Mouse (Mus musculus): ENCODE data around the gene Metrnl. TPM values are rescaled to one million over a fixed set of nuclear protein-coding genes. Genes with fewer than 3 reads are reported as not detected.
"Not testable (repeated sequence)": the region's sequence is repeated elsewhere in the genome, so short reads cannot be mapped to it uniquely, and the experiment has no call there.

Gene Metrnl
- polyA plus RNA-seq (2016; fragmentation: Nextera tagmentation; extraction: Ambion mirVana) = 12.8 TPM in 2 replicates

DNA sequence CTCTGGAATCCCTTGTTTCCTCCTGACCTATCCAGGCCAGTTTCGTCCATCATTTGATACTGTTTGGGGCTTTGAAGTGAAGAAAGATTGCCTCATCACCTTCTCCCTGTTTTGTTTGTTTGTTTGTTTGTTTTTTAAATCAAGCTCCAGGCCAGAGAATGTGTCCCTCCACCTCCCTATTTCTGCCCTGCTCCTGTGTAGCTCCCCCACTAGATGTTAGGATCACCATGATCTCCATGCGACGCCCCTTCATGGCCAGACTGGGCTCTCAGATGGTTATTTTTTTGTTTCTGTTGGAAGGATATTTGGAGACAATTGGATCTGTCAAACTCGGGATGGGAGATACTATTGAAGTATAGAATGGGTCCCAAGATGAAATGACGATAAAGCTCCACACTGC, at the start of gene Metrnl:
Gene Metrnl (plus strand): TSS at position 301 of the 400 bp plus-strand sequence.
- no peaks in the 10 kb centered on the region for H3K9me3 ChIP-seq (replicated peaks)
- H3K27me3 ChIP-seq (ENCODE audit: low read depth, poor library complexity, severe bottlenecking) = peaks cover 56% of the 10 kb centered on the region
- H3K4me3 ChIP-seq = peak within 1 kb of the TSS; percentile 80
- DNase-seq (ENCODE audit: low spot score) = no peak
- peaks cover 27% of the 10 kb centered on the region for H3K4me1 ChIP-seq
- 85% methylated on average over 5 of the region's 5 CpGs for WGBS
- H3K27ac ChIP-seq (replicated peaks) = peak within 1 kb of the TSS; percentile 74
- H3K36me3 ChIP-seq = no peaks in the 10 kb centered on the region

GRCm38 (mm10) chr11:121651556-121651955, 49.8 kb upstream of the Metrnl start:
- no peak overlapping the region for H3K27ac ChIP-seq (replicated peaks)
- H3K27me3 ChIP-seq (ENCODE audit: low read depth, poor library complexity, severe bottlenecking) = no peaks in the 10 kb centered on the region
- H3K4me3 ChIP-seq = no peak overlapping the region
- H3K36me3 ChIP-seq = 0 out of 2 replicates have a peak, but pooled peaks cover 6% of the 10 kb centered on the region
- peaks cover 8% of the 10 kb centered on the region; the same call in 1 of the 2 replicates for H3K4me1 ChIP-seq
- no peaks in the 10 kb centered on the region for H3K9me3 ChIP-seq (replicated peaks)
- WGBS = 93% methylated on average over 9 of the region's 9 CpGs
- no peak for DNase-seq (ENCODE audit: low spot score)

- Histone ChIP-seq H3K4me3 (no peak overlapping the region), H3K27ac (replicated peaks) (no peak overlapping the region), H3K36me3 (0 out of 2 replicates have a peak, but pooled peaks cover 5% of the 10 kb centered on the region), H3K9me3 (replicated peaks) (no peaks in the 10 kb centered on the region), H3K27me3 (ENCODE audit: low read depth, poor library complexity, severe bottlenecking) (no peaks in the 10 kb centered on the region), H3K4me1 (peaks cover 8% of the 10 kb centered on the region; the same call in 1 of the 2 replicates)
- DNase-seq (ENCODE audit: low spot score) = no peak
- WGBS = 91% methylated on average over 5 of the region's 5 CpGs
Measured at GRCm38 (mm10) chr11:121651983-121652382, 49.4 kb upstream of the Metrnl start.

DNA sequence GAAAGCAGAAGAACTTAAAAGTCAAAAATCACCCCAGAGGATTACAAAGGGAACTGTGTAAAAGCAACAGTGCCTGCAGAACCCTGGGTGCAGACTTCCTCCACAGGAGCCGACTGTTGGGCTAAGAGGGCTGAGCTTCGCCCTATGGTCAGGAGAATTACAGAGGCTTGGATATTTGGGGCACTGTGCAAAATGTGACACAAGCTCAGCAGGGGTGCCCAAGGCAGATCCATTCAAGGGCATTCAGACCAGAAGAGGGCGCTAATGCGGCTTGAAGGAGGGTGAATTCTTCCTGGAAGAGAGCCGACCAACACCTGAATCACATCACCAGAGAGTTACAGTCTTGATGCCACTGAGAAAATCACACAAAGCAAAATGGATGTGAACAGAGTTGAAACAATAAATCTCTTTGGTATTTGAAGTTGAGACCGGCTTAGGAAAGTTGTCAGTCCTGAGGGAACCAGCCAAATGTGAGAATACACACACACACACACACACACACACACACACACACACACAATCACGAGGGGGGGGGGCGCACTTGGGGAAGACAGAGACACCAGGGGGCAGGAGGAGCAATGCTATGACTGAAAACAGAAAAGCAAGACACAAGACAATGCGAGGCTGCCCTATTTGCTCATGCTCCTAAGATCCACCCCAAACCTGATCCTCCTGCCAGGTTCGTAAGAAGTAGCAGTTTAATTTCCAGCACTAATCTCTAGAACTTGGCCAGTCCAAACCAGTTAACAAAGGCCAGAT, 48.6 kb upstream of the Metrnl start:
- Histone ChIP-seq H3K4me1 (peaks cover 8% of the 10 kb centered on the region; the same call in 1 of the 2 replicates), H3K4me3 (no peak overlapping the region), H3K27me3 (ENCODE audit: low read depth, poor library complexity, severe bottlenecking) (no peaks in the 10 kb centered on the region), H3K36me3 (0 out of 2 replicates have a peak, but pooled peaks cover 3% of the 10 kb centered on the region), H3K27ac (replicated peaks) (peak overlapping the region; percentile 47; the same call in 1 of the 2 replicates), H3K9me3 (replicated peaks) (no peaks in the 10 kb centered on the region)
- DNase-seq (ENCODE audit: low spot score) = peak; percentile 39
- WGBS = 56% methylated on average over 10 of the region's 10 CpGs

DNA sequence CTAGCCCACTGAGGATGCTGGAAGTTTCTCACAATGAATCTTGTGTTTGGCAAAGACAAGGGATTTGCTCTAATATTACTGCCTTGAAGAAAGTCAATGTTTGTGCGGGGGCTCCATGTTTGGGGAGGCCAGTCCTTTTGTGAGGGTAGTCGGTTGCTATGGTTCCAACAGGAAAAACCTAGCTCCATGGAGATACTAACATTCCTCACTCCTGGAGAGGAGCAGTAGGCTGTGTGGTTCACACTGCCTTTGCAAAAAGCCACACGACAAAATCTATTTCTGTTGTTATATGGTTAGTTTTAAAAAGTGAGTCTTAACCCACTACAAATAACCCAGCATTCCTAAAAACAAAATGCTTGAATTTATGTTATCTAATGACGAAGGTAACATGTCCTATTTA, 47.7 kb upstream of the Metrnl start:
- H3K36me3 ChIP-seq = 0 out of 2 replicates have a peak, but pooled peaks cover 3% of the 10 kb centered on the region
- WGBS = 75% methylated on average over 4 of the region's 4 CpGs
- H3K9me3 ChIP-seq (replicated peaks) = no peaks in the 10 kb centered on the region
- H3K27ac ChIP-seq (replicated peaks) = no peak overlapping the region
- H3K4me3 ChIP-seq = no peak overlapping the region
- no peaks in the 10 kb centered on the region for H3K27me3 ChIP-seq (ENCODE audit: low read depth, poor library complexity, severe bottlenecking)
- no peak for DNase-seq (ENCODE audit: low spot score)
- peaks cover 8% of the 10 kb centered on the region; the same call in 1 of the 2 replicates for H3K4me1 ChIP-seq

- 88% methylated on average over 9 of the region's 9 CpGs for WGBS
Measured at GRCm38 (mm10) chr11:121654406-121654945, 46.9 kb upstream of the Metrnl start.

GRCm38 (mm10) chr11:121655166-121655806, 46.1 kb upstream of the Metrnl start:
- Histone ChIP-seq H3K36me3 (peaks cover 7% of the 10 kb centered on the region; the same call in 1 of the 2 replicates), H3K4me3 (no peak overlapping the region), H3K4me1 (peaks cover 8% of the 10 kb centered on the region; the same call in 1 of the 2 replicates), H3K9me3 (replicated peaks) (no peaks in the 10 kb centered on the region), H3K27ac (replicated peaks) (0 out of 2 replicates have a peak overlapping the region, but pooled peaks have one; percentile 17), H3K27me3 (ENCODE audit: low read depth, poor library complexity, severe bottlenecking) (no peaks in the 10 kb centered on the region)
- DNase-seq (ENCODE audit: low spot score) = no peak
- 87% methylated on average over 6 of the region's 6 CpGs for WGBS

More at GRCm38 (mm10) chr11:121654406-121654945, 46.9 kb upstream of the Metrnl start:
- Histone ChIP-seq H3K27ac (replicated peaks) (peak overlapping the region; percentile 49; the same call in 1 of the 2 replicates), H3K4me3 (no peak overlapping the region), H3K27me3 (ENCODE audit: low read depth, poor library complexity, severe bottlenecking) (no peaks in the 10 kb centered on the region), H3K9me3 (replicated peaks) (no peaks in the 10 kb centered on the region), H3K36me3 (0 out of 2 replicates have a peak, but pooled peaks cover 3% of the 10 kb centered on the region), H3K4me1 (peaks cover 8% of the 10 kb centered on the region; the same call in 1 of the 2 replicates)
- no peak for DNase-seq (ENCODE audit: low spot score)

DNA sequence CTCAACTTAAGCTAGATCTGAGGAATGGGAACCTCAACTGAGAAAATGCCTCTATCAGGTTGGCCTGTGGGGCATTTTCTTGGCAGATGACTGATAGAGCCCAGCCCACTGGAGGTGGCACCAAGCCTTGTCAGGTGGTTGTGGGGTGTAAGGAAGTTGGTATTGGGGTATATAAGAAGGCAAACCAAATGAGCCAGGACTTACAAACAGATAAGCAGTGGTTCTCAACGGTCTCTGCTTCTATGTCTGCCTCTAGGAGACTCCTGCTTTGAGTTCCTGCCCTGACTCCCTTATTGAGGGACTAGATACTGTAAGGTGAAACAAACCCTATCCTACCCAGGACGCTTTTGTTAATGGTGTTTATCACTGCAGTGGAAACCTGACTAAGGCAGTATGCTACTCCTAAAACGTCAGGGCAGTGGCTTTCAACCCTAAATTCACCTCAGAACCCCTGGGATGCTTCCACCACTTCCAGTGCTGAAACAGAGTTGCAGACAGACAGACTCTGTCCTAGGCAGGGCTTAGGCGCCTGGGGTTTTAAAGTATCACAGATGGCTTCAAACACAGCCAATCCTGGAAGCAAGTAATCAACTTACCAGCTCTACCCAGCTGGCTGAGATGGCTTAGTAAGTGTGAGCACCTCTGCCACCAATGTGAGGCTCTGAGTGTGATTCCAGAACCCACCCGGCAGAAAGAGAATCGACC, 45.4 kb upstream of the Metrnl start:
- Histone ChIP-seq H3K4me3 (no peak overlapping the region), H3K27me3 (ENCODE audit: low read depth, poor library complexity, severe bottlenecking) (no peaks in the 10 kb centered on the region), H3K4me1 (peaks cover 8% of the 10 kb centered on the region; the same call in 1 of the 2 replicates), H3K36me3 (peaks cover 6% of the 10 kb centered on the region; the same call in 1 of the 2 replicates), H3K27ac (replicated peaks) (no peak overlapping the region), H3K9me3 (replicated peaks) (no peaks in the 10 kb centered on the region)
- whole genome bisulfite sequencing = 86% methylated on average over 6 of the region's 6 CpGs
- no peak for DNase-seq (ENCODE audit: low spot score)

DNA sequence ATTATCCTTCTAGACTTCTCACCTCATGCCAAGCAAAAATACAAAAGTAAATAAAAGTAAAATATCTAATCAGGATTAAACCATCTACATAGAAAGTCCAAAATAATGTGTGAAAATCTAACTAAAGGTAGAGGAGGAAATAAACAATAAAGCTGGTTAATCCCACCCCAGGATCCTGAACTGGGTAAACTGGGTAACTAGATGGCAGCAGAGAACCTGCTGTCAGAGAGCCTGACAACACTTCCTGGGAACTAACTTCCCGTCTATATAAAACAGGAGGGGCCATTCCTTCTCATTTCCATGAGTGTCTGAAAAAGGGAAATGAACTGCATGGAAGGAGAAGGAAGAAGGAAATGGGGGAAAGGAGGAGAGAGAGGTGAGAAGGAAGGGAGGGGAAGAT, 43.2 kb upstream of the Metrnl start:
- Histone ChIP-seq H3K9me3 (replicated peaks) (no peaks in the 10 kb centered on the region), H3K27ac (replicated peaks) (no peak overlapping the region), H3K36me3 (peaks cover 6% of the 10 kb centered on the region; the same call in 1 of the 2 replicates), H3K4me3 (no peak overlapping the region), H3K4me1 (peaks cover 8% of the 10 kb centered on the region; the same call in 1 of the 2 replicates), H3K27me3 (ENCODE audit: low read depth, poor library complexity, severe bottlenecking) (no peaks in the 10 kb centered on the region)
- WGBS = 56% methylated on average over 1 of the region's 1 CpGs
- no peak for DNase-seq (ENCODE audit: low spot score)

DNA sequence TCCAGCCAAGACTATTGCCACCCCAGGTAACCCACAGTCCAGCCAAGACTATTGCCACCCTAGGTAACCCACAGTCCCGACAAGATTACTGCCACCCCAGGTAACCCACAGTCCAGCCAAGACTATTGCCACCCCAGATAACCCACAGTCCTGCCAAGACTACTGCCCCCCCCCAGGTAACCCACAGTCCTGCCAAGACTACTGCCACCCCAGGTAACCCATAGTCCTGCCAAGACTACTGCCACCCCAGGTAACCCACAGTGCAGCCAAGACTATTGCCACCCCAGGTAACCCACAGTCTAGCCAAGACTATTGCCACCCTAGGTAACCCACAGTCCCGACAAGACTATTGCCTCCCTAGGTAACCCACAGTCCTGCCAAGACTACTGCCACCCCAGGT, 40.7 kb upstream of the Metrnl start:
- H3K36me3 ChIP-seq = peaks cover 18% of the 10 kb centered on the region
- WGBS = 91% methylated on average over 2 of the region's 2 CpGs

DNA sequence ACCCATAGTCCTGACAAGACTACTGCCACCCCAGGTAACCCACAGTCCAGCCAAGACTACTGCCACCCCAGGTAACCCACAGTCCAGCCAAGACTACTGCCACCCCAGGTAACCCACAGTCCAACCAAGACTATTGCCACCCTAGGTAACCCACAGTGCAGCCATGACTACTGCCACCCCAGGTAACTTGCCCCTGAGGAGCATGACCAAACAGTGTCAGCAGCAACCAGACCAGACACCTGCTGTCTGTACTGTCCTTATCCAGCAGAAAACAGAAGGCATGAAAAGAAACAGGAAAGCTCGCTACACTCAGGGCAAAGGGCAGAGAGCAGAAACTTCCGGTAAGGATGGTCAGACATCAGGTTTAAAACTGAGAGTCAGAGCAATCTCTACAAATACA, 40.2 kb upstream of the Metrnl start:
- whole genome bisulfite sequencing = 95% methylated on average over 2 of the region's 2 CpGs
- H3K9me3 ChIP-seq (replicated peaks) = no peaks in the 10 kb centered on the region
- no peaks in the 10 kb centered on the region for H3K4me1 ChIP-seq

More for the DNA sequence above, 40.7 kb upstream of the Metrnl start:
- not testable (repeated sequence) for DNase-seq (ENCODE audit: low spot score); H3K27me3 ChIP-seq (ENCODE audit: low read depth, poor library complexity, severe bottlenecking); H3K4me3 ChIP-seq; H3K4me1 ChIP-seq; H3K27ac ChIP-seq (replicated peaks); H3K9me3 ChIP-seq (replicated peaks)

GRCm38 (mm10) chr11:121667541-121667940, 33.8 kb upstream of the Metrnl start:
- H3K4me1 ChIP-seq = peaks cover 12% of the 10 kb centered on the region
- WGBS = 95% methylated on average over 4 of the region's 4 CpGs
- no peak for DNase-seq (ENCODE audit: low spot score)

More for the DNA sequence above, 40.2 kb upstream of the Metrnl start:
- Histone ChIP-seq H3K27me3 (ENCODE audit: low read depth, poor library complexity, severe bottlenecking) (no peaks in the 10 kb centered on the region), H3K4me3 (no peak overlapping the region), H3K27ac (replicated peaks) (no peak overlapping the region), H3K36me3 (peaks cover 18% of the 10 kb centered on the region)
- no peak for DNase-seq (ENCODE audit: low spot score)

More at GRCm38 (mm10) chr11:121667541-121667940, 33.8 kb upstream of the Metrnl start:
- no peaks in the 10 kb centered on the region for H3K27me3 ChIP-seq (ENCODE audit: low read depth, poor library complexity, severe bottlenecking)
- H3K27ac ChIP-seq (replicated peaks) = no peak overlapping the region
- no peak overlapping the region for H3K4me3 ChIP-seq
- H3K36me3 ChIP-seq = peaks cover 16% of the 10 kb centered on the region
- H3K9me3 ChIP-seq (replicated peaks) = no peaks in the 10 kb centered on the region

Measured in midbrain, embryonic 10.5 days (tissue).